Mouse (Mus musculus) G1E (cell line): Measurements from ENCODE around the gene Krt6a. TPM values are rescaled to one million over a fixed set of nuclear protein-coding genes. Genes with fewer than 3 reads are reported as not detected.

ENCODE experiments used
- ATAC-seq: 2 replicates; pipeline ENCODE4 v1.8.0; 2016; ENCODE audit warnings: mild to moderate bottlenecking; ENCODE audit not compliant: insufficient number of reproducible peaks, poor library complexity, low FRiP score, severe bottlenecking; ENCODE audit errors: extremely low read depth
- DNase-seq: peaks from one replicate; pipeline ENCODE4 v3.0.0; 2012; ENCODE audit warnings: low spot score
- H3K27me3 ChIP-seq: 2 replicates; pipeline ENCODE4 v1.6.1; 2012; ENCODE audit warnings: mild to moderate bottlenecking, low read length, inconsistent platforms; ENCODE audit not compliant: insufficient read depth
- H3K36me3 ChIP-seq: replicated peaks from 2 replicates; pipeline ENCODE3; 2012; ENCODE audit warnings: mild to moderate bottlenecking, inconsistent platforms
- H3K4me1 ChIP-seq: 2 replicates; pipeline ENCODE4 v1.6.1; 2012; ENCODE audit warnings: low read depth, low read length, inconsistent platforms, mixed read lengths; ENCODE audit not compliant: insufficient read depth
- H3K4me3 ChIP-seq: 2 replicates; pipeline ENCODE4 v1.5.1; 2012; ENCODE audit warnings: low read depth, mild to moderate bottlenecking, inconsistent platforms, low read length, moderate library complexity, mixed read lengths
- H3K9me3 ChIP-seq: replicated peaks from 2 replicates; pipeline ENCODE4 v1.6.1; 2012; ENCODE audit warnings: inconsistent platforms
- CTCF ChIP-seq: IDR thresholded peaks from 2 replicates; pipeline ENCODE4 v1.5.1; 2012; ENCODE audit warnings: low read depth, low read length, inconsistent platforms, mixed read lengths
- GATA1 ChIP-seq: IDR thresholded peaks from 2 replicates; pipeline ENCODE4 v1.6.1; 2012; ENCODE audit warnings: borderline replicate concordance, low read length, inconsistent platforms, mixed read lengths
- GATA2 ChIP-seq: IDR thresholded peaks from 2 replicates; pipeline ENCODE4 v1.6.1; 2012; ENCODE audit warnings: low read depth, low read length, inconsistent platforms, borderline replicate concordance
- POLR2AphosphoS5 ChIP-seq: IDR thresholded peaks from 2 replicates; pipeline ENCODE4 v1.6.1; 2012; ENCODE audit warnings: low read depth, low read length, inconsistent platforms; ENCODE audit not compliant: insufficient replicate concordance
- TAL1 ChIP-seq: conservative IDR thresholded peaks from 2 replicates; pipeline ENCODE4 v1.6.1; 2012; ENCODE audit warnings: low read depth, low read length, inconsistent platforms, mixed read lengths
- polyA plus RNA-seq: library from polyadenylated mRNA; stranded (reverse); fragments of >175 nt; gene quantifications from 2 replicates; pipeline ENCODE4 v1.2.3, GENCODE M21; 2012
- total RNA-seq, 2 experiments: library from RNA; stranded (forward) in 1 of 2; stranded (reverse) in 1 of 2; fragments of 200-1000 nt in 1 of 2; fragments of >200 nt in 1 of 2; fragmentation: Nextera tagmentation in 1 of 2; gene quantifications; 2 replicates each; pipeline ENCODE4 v1.2.3; 2014 to 2017

Gene Krt6a
- total and polyA plus RNA-seq, 3 experiments: not detected

GRCm38 (mm10) chr15:101652736-101653265 lies 41.3 kb downstream of the Krt6a start:
- ATAC-seq: no peak
- no peaks in the 10 kb centered on the region for H3K27me3 ChIP-seq

DNA sequence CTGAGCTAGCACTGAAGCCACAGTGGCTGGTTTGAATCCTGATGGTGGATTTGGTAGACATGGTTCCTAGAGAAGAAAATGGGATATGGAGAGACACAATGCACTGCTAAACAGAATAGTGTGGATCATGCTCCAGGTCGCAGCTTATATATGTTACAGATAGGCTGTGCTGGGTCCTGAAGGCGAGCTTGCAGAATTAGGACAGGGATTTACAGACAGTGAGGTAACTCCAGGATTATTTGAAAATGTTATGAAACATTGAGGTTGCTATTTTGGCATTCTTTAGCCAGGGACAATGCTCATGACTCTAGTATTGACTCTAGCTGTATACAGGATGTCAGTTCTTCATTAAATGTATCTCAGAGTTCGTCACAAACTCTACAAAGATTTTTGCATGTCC lies 46.8 kb downstream of the Krt6a start, which contains the start of gene Gm5478:
Gene Gm5478 (minus strand): TSS at position 101 of the 400 bp plus-strand sequence.
- ATAC-seq (no peak), DNase-seq (no peak)
- Histone ChIP-seq H3K9me3 (peaks cover 17% of the 10 kb centered on the region), H3K4me3 (no peak within 1 kb of the TSS), H3K27me3 (no peaks in the 10 kb centered on the region), H3K36me3 (no peaks in the 10 kb centered on the region), H3K4me1 (no peaks in the 10 kb centered on the region)
- TF ChIP-seq GATA1: no peak
- no peak for TF ChIP-seq CTCF
- no peak for TF ChIP-seq POLR2AphosphoS5
- TF ChIP-seq TAL1: no peak
- TF ChIP-seq GATA2: no peak

More at GRCm38 (mm10) chr15:101652736-101653265, 41.3 kb downstream of the Krt6a start:
- TF ChIP-seq GATA2: no peak
- H3K4me1 ChIP-seq: no peaks in the 10 kb centered on the region
- H3K36me3 ChIP-seq: no peaks in the 10 kb centered on the region
- peaks cover 3% of the 10 kb centered on the region; the same call in 1 of the 2 replicates for H3K9me3 ChIP-seq
- H3K4me3 ChIP-seq: no peak overlapping the region
- no peak for DNase-seq

Other genes starting within 250 kb of the Krt6a start
Only the 20 nearest of the 22 such genes appear.
- not detected in 2 replicates for gene Krt81, start 230.6 kb downstream of the Krt6a start, total RNA-seq (2014; fragmentation: Nextera tagmentation)
- not detected in 2 replicates for gene Krt81, start 230.6 kb downstream of the Krt6a start, total RNA-seq (2017)
- not detected in 2 replicates for gene Krt81, start 230.6 kb downstream of the Krt6a start, polyA plus RNA-seq
- gene Krt86, start 220.8 kb downstream of the Krt6a start, total RNA-seq (2014; fragmentation: Nextera tagmentation): not detected in 2 replicates
- 0.11 TPM in 1 of 2 replicates, not detected in the other for gene Krt86, start 220.8 kb downstream of the Krt6a start, total RNA-seq (2017)
- gene Krt86, start 220.8 kb downstream of the Krt6a start, polyA plus RNA-seq: not detected in 2 replicates
- not detected in 2 replicates for gene Krt83, start 202.8 kb downstream of the Krt6a start, total RNA-seq (2014; fragmentation: Nextera tagmentation)
- gene Krt83, start 202.8 kb downstream of the Krt6a start, total RNA-seq (2017): not detected in 2 replicates
- gene Krt83, start 202.8 kb downstream of the Krt6a start, polyA plus RNA-seq: not detected in 2 replicates
- not detected in 2 replicates for gene Gm49425, start 177.0 kb downstream of the Krt6a start, total RNA-seq (2014; fragmentation: Nextera tagmentation)
- gene Gm49425, start 177.0 kb downstream of the Krt6a start, total RNA-seq (2017): not detected in 2 replicates
- gene Gm49425, start 177.0 kb downstream of the Krt6a start, polyA plus RNA-seq: not detected in 2 replicates
- not detected in 2 replicates for gene Krt84, start 161.5 kb downstream of the Krt6a start, total RNA-seq (2014; fragmentation: Nextera tagmentation)
- gene Krt84, start 161.5 kb downstream of the Krt6a start, total RNA-seq (2017): 0.05 TPM in 1 of 2 replicates, not detected in the other
- gene Krt84, start 161.5 kb downstream of the Krt6a start, polyA plus RNA-seq: not detected in 2 replicates
- gene Krt82, start 143.6 kb downstream of the Krt6a start, total RNA-seq (2014; fragmentation: Nextera tagmentation): not detected in 2 replicates
- not detected in 2 replicates for gene Krt82, start 143.6 kb downstream of the Krt6a start, total RNA-seq (2017)
- not detected in 2 replicates for gene Krt82, start 143.6 kb downstream of the Krt6a start, polyA plus RNA-seq
- gene Krt90, start 131.4 kb downstream of the Krt6a start, total RNA-seq (2014; fragmentation: Nextera tagmentation): not detected in 2 replicates
- not detected in 2 replicates for gene Krt90, start 131.4 kb downstream of the Krt6a start, total RNA-seq (2017)
- not detected in 2 replicates for gene Krt90, start 131.4 kb downstream of the Krt6a start, polyA plus RNA-seq
- gene Krt75, start 120.4 kb downstream of the Krt6a start, total RNA-seq (2014; fragmentation: Nextera tagmentation): not detected in 2 replicates
- gene Krt75, start 120.4 kb downstream of the Krt6a start, total RNA-seq (2017): 0.05 TPM in 1 of 2 replicates, not detected in the other
- gene Krt75, start 120.4 kb downstream of the Krt6a start, polyA plus RNA-seq: not detected in 2 replicates
- not detected in 2 replicates for gene Gm5414, start 66.1 kb downstream of the Krt6a start, total RNA-seq (2014; fragmentation: Nextera tagmentation)
- not detected in 2 replicates for gene Gm5414, start 66.1 kb downstream of the Krt6a start, total RNA-seq (2017)
- gene Gm5414, start 66.1 kb downstream of the Krt6a start, polyA plus RNA-seq: not detected in 2 replicates
- gene Gm5478, start 46.9 kb downstream of the Krt6a start, total RNA-seq (2014; fragmentation: Nextera tagmentation): not detected in 2 replicates
- 0.33 TPM in 1 of 2 replicates, not detected in the other for gene Gm5478, start 46.9 kb downstream of the Krt6a start, total RNA-seq (2017)
- not detected in 2 replicates for gene Gm5478, start 46.9 kb downstream of the Krt6a start, polyA plus RNA-seq
- gene Krt6b, start 14.0 kb downstream of the Krt6a start, total RNA-seq (2014; fragmentation: Nextera tagmentation): not detected in 2 replicates
- not detected in 2 replicates for gene Krt6b, start 14.0 kb downstream of the Krt6a start, total RNA-seq (2017)
- gene Krt6b, start 14.0 kb downstream of the Krt6a start, polyA plus RNA-seq: not detected in 2 replicates
- not detected in 2 replicates for gene Krt5, start 18.6 kb upstream of the Krt6a start, total RNA-seq (2014; fragmentation: Nextera tagmentation)
- gene Krt5, start 18.6 kb upstream of the Krt6a start, total RNA-seq (2017): not detected in 2 replicates
- gene Krt5, start 18.6 kb upstream of the Krt6a start, polyA plus RNA-seq: not detected in 2 replicates
- not detected in 2 replicates for gene Krt71, start 48.8 kb upstream of the Krt6a start, total RNA-seq (2014; fragmentation: Nextera tagmentation)
- gene Krt71, start 48.8 kb upstream of the Krt6a start, total RNA-seq (2017): not detected in 2 replicates
- not detected in 2 replicates for gene Krt71, start 48.8 kb upstream of the Krt6a start, polyA plus RNA-seq
- not detected in 2 replicates for gene Krt72, start 92.2 kb upstream of the Krt6a start, total RNA-seq (2014; fragmentation: Nextera tagmentation)
- 0.23 TPM in 1 of 2 replicates, not detected in the other for gene Krt72, start 92.2 kb upstream of the Krt6a start, total RNA-seq (2017)
- not detected in 2 replicates for gene Krt72, start 92.2 kb upstream of the Krt6a start, polyA plus RNA-seq
- gene Krt73, start 108.0 kb upstream of the Krt6a start, total RNA-seq (2014; fragmentation: Nextera tagmentation): not detected in 2 replicates
- gene Krt73, start 108.0 kb upstream of the Krt6a start, total RNA-seq (2017): not detected in 2 replicates
- not detected in 2 replicates for gene Krt73, start 108.0 kb upstream of the Krt6a start, polyA plus RNA-seq
- not detected in 2 replicates for gene Krt2, start 123.9 kb upstream of the Krt6a start, total RNA-seq (2014; fragmentation: Nextera tagmentation)
- not detected in 2 replicates for gene Krt2, start 123.9 kb upstream of the Krt6a start, total RNA-seq (2017)
- gene Krt2, start 123.9 kb upstream of the Krt6a start, polyA plus RNA-seq: not detected in 2 replicates
- gene Krt1, start 156.5 kb upstream of the Krt6a start, total RNA-seq (2014; fragmentation: Nextera tagmentation): not detected in 2 replicates
- gene Krt1, start 156.5 kb upstream of the Krt6a start, total RNA-seq (2017): 0.11 and 0.12 TPM in 2 replicates
- not detected in 2 replicates for gene Krt1, start 156.5 kb upstream of the Krt6a start, polyA plus RNA-seq
- gene Krt77, start 175.4 kb upstream of the Krt6a start, total RNA-seq (2014; fragmentation: Nextera tagmentation): not detected in 2 replicates
- 0.05 TPM in 1 of 2 replicates, not detected in the other for gene Krt77, start 175.4 kb upstream of the Krt6a start, total RNA-seq (2017)
- gene Krt77, start 175.4 kb upstream of the Krt6a start, polyA plus RNA-seq: not detected in 2 replicates
- not detected in 2 replicates for gene Krt76, start 198.6 kb upstream of the Krt6a start, total RNA-seq (2014; fragmentation: Nextera tagmentation)
- gene Krt76, start 198.6 kb upstream of the Krt6a start, total RNA-seq (2017): 0.05 TPM in 1 of 2 replicates, not detected in the other
- not detected in 2 replicates for gene Krt76, start 198.6 kb upstream of the Krt6a start, polyA plus RNA-seq
- not detected in 2 replicates for gene Krt4, start 230.4 kb upstream of the Krt6a start, total RNA-seq (2014; fragmentation: Nextera tagmentation)
- gene Krt4, start 230.4 kb upstream of the Krt6a start, total RNA-seq (2017): 0.06 and 0.11 TPM in 2 replicates
- not detected in 2 replicates for gene Krt4, start 230.4 kb upstream of the Krt6a start, polyA plus RNA-seq